Mouse (Mus musculus): ENCODE measurements around the gene Tac4.

GRCm38 (mm10) chr11:95310648-95311424 is 49.5 kb downstream of the Tac4 start:
- TF ChIP-seq CTCF (IDR thresholded peaks at IDR 0.05; ENCODE audit: low read depth, low read length) (no peak), POLR2A (IDR thresholded peaks at IDR 0.05; ENCODE audit: borderline replicate concordance, low read depth, low read length) (no peak)
